Mouse (Mus musculus) midbrain, embryonic 14.5 days (tissue): ENCODE data around the gene Mapk11. TPM values are rescaled to one million over a fixed set of nuclear protein-coding genes. Genes with fewer than 3 reads are reported as not detected.

Source experiments
- ATAC-seq: fragments of 200-750 bp; cut with Nextera tagmentation; 2 replicates; pipeline ENCODE4 v1.8.0; 2017; ENCODE audit warnings: moderate number of reproducible peaks, moderate library complexity; ENCODE audit not compliant: low FRiP score, low TSS enrichment
- DNase-seq: peaks from one replicate; pipeline ENCODE4 v3.0.0-alpha.2; 2015
- H3K27ac ChIP-seq: fragments of 300-500 bp; sonication (generic); replicated peaks from 2 replicates; pipeline ENCODE4 v1.5.1; 2014; ENCODE audit warnings: mild to moderate bottlenecking, low read depth, low read length, moderate library complexity
- H3K27me3 ChIP-seq: fragments of 300-500 bp; sonication (generic); 2 replicates; pipeline ENCODE4 v1.6.1; 2014; ENCODE audit warnings: low read length, control low read depth, mixed read lengths; ENCODE audit not compliant: control insufficient read depth, insufficient read depth
- H3K36me3 ChIP-seq: fragments of 300-500 bp; sonication (generic); 2 replicates; pipeline ENCODE4 v1.6.1; 2014; ENCODE audit warnings: low read length, control low read depth; ENCODE audit not compliant: control insufficient read depth, insufficient read depth
- H3K4me1 ChIP-seq: fragments of 300-500 bp; sonication (generic); 2 replicates; pipeline ENCODE4 v1.6.1; 2014; ENCODE audit warnings: mild to moderate bottlenecking, antibody characterized with exemption, low read length, control low read depth; ENCODE audit not compliant: control insufficient read depth, insufficient read depth
- H3K4me2 ChIP-seq: fragments of 300-500 bp; sonication (generic); 2 replicates; pipeline ENCODE4 v1.6.1; 2014; ENCODE audit warnings: mild to moderate bottlenecking, low read length, moderate library complexity
- H3K4me3 ChIP-seq: fragments of 300-500 bp; sonication (generic); replicated peaks from 2 replicates; pipeline ENCODE4 v1.5.1; 2014; ENCODE audit warnings: low read depth, low read length
- H3K9ac ChIP-seq: fragments of 300-500 bp; sonication (generic); replicated peaks from 2 replicates; pipeline ENCODE4 v1.6.1; 2014; ENCODE audit warnings: mild to moderate bottlenecking, low read length, moderate library complexity
- H3K9me3 ChIP-seq: fragments of 300-500 bp; sonication (generic); 2 replicates; pipeline ENCODE4 v1.6.1; 2016; ENCODE audit warnings: low read length, control low read depth, mixed read lengths; ENCODE audit not compliant: control insufficient read depth
- WGBS: fragments of 180-500 bp; shearing (Covaris S2); extraction: QIAGEN DNeasy Blood & Tissue Kit; methylation state at CpG from one replicate; pipeline ENCODE4 v1.1.7; 2014; 5-methylcytosine and 5-hydroxymethylcytosine counted together
- polyA plus RNA-seq: library from polyadenylated mRNA; unstranded; fragments of >200 nt; fragmentation: Nextera tagmentation; extraction: Ambion mirVana; gene quantifications from 2 replicates; pipeline ENCODE4 v1.2.1, GENCODE M21; 2014

Gene Mapk11
- polyA plus RNA-seq, 1 experiment from 2014 or later, result 27.9 TPM

DNA sequence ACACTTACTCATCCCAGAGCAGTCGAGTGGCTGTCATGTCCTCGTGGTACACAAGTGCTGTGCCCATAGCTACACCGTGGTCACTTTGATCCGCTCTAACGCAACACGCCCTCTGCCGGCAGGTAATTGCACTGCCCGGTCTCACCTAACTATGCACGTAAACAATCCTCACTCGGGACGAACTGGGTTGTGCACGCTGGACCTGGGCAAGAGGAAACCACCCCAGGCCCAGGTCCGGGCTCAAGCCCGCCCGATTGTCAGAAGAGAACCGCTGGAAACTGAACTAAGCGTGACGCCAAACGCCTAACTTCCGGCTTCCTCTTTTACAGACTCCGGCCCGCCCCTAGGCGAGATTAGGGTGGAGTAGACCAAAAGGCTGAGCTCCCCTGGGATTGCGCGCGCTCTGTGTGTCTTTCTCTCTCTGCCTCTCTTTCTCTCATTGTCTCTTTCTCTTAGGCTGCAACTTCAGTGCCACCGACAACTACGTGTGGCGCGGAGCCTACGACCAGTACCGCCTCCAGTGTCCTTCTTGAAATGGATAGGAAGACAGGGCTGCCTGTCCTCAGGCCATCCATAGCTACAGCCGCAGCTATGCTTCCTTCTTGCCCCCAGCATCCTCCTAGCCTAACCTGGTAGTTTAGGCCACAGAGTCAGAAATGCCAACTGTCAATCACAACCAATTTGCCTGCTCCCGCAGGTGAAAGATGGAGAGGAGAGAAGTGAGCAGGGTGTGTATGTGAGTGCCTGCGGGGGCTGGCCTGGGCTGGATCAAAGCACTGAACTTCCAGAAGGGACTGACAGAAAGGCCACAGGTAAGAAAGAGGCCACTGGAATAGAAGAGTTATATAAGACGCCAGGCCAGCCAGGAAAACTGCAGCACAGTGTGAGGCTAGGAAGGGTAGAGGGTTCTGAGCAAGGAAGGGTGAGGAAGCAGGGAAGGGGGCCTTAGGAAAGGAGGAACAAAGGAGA is 20.8 kb downstream of the Mapk11 start, which contains the start of gene Hdac10:
Hdac10 (minus strand) TSS at position 319 of the 969 bp plus-strand sequence.
- Histone ChIP-seq H3K36me3 (peaks cover 3% of the 10 kb centered on the region; the same call in 1 of the 2 replicates), H3K9ac (peak within 1 kb of the TSS; percentile 58), H3K27ac (peak within 1 kb of the TSS; percentile 74), H3K4me3 (peak within 1 kb of the TSS; percentile 51), H3K9me3 (no peaks in the 10 kb centered on the region), H3K27me3 (no peaks in the 10 kb centered on the region), H3K4me1 (peaks cover 17% of the 10 kb centered on the region), H3K4me2 (peak within 1 kb of the TSS; percentile 64)
- ATAC-seq, result peak; percentile 85
- 3% methylated on average over 36 of the region's 36 CpGs for WGBS
- DNase-seq, result peak; percentile 93

DNA sequence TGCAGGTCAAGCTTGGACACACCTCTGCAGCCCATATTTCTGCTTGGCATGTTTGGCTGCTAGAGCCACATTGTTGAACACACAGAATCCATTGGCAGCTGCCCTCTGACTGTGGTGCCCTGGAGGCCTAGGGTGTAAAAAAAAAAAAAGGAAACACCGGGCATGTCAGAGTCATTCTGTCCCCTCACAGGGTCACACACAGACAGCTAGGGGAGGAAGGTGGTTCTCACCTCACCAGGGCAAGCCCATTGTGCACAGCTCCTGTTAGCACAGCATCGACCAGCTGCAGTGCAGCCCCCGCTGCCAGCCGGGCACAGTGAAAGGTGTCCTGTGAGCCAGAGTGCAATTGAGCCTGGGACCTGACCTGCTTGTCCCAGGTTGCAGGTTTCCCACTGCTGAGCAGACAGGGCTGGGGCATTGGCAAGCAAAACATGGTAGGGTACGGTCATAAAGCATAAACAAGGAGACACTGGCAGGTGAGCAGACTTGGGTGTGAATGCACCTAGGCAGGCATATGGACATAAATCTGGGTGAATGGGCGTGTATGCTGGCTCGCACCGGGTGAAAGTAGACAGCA is 22.0 kb downstream of the Mapk11 start:
- 87% methylated on average over 8 of the region's 8 CpGs for WGBS
- 0 out of 2 replicates have a peak overlapping the region, but pooled peaks have one; percentile 74 for H3K27ac ChIP-seq

DNA sequence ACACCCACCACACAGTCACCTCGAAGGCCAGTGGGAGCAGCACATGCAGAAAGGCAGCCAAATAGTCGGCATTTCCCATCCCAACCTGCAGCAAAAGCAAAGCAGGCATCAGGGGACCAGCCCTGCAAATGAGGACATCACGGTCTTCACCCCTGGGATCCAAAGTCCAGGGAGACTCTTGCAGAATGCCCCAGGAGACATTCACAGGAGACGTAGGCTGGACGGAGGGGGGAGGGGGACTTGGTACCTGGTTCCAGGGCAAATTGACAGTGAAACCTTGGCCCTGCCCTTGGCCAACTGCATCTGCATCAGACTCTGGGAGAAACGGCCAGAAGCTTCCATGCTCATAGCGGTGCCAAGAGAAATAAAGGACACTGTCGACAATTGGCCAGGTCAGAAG is 22.8 kb downstream of the Mapk11 start:
- H3K4me2 ChIP-seq, result no peak overlapping the region
- ATAC-seq (no peak), DNase-seq (no peak)
- peaks cover 29% of the 10 kb centered on the region for H3K4me1 ChIP-seq
- H3K9ac ChIP-seq, result no peak overlapping the region
- no peaks in the 10 kb centered on the region for H3K9me3 ChIP-seq
- no peak overlapping the region for H3K27ac ChIP-seq
- H3K36me3 ChIP-seq, result peaks cover 3% of the 10 kb centered on the region; the same call in 1 of the 2 replicates
- no peak overlapping the region for H3K4me3 ChIP-seq
- 90% methylated on average over 8 of the region's 8 CpGs for WGBS
- no peaks in the 10 kb centered on the region for H3K27me3 ChIP-seq

More for the DNA sequence above, 22.0 kb downstream of the Mapk11 start:
- peak overlapping the region; percentile 51 for H3K4me3 ChIP-seq
- ATAC-seq, result no peak
- peak overlapping the region; percentile 58 for H3K9ac ChIP-seq
- DNase-seq, result no peak
- peak overlapping the region; percentile 64 for H3K4me2 ChIP-seq
- no peaks in the 10 kb centered on the region for H3K9me3 ChIP-seq
- peaks cover 3% of the 10 kb centered on the region; the same call in 1 of the 2 replicates for H3K36me3 ChIP-seq
- H3K27me3 ChIP-seq, result no peaks in the 10 kb centered on the region
- H3K4me1 ChIP-seq, result peaks cover 21% of the 10 kb centered on the region

DNA sequence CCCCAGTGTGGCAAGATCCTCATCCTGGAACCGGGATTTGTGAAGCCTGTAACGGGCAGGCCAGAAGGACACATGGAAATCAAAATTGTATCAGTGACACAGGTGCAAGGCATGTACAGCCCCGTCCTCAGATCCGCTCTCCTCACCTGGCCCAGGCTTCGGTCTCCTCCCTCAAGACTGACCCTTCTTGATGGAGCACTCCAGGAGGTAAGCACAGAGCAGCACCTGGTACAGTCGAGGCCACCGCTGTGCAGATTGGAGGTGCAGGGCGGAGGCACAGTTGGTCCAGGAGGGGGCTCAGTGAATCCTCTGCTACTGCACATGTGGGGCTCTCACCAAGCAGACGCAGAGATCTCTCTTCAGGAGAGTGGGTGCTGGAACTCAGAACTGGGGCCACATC is 24.1 kb downstream of the Mapk11 start:
- Histone ChIP-seq H3K9ac (no peak overlapping the region), H3K4me1 (peaks cover 40% of the 10 kb centered on the region), H3K36me3 (peaks cover 8% of the 10 kb centered on the region; the same call in 1 of the 2 replicates), H3K27ac (no peak overlapping the region), H3K4me3 (no peak overlapping the region), H3K4me2 (no peak overlapping the region), H3K27me3 (no peaks in the 10 kb centered on the region), H3K9me3 (no peaks in the 10 kb centered on the region)
- 94% methylated on average over 9 of the region's 9 CpGs for WGBS
- ATAC-seq (no peak), DNase-seq (no peak)

DNA sequence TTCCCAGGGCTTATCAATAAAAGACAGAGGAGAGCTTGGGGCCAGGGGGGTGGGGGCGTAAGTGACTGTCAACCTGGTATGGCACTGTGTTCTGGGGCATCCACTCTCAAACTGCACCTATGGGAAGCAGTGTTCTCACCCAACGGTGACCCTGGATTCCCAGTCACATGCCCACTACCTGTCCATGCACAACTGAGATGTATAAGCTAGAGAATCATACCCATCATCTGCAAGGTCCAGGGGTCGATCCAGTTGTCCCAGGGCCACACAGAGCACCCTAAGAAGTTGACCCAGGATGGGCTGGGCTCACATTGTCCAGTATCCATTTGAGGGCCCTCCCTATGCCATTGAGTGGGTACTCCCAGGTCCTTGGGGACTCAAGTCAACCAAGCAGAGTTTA is 25.1 kb downstream of the Mapk11 start:
- no peak for DNase-seq

DNA sequence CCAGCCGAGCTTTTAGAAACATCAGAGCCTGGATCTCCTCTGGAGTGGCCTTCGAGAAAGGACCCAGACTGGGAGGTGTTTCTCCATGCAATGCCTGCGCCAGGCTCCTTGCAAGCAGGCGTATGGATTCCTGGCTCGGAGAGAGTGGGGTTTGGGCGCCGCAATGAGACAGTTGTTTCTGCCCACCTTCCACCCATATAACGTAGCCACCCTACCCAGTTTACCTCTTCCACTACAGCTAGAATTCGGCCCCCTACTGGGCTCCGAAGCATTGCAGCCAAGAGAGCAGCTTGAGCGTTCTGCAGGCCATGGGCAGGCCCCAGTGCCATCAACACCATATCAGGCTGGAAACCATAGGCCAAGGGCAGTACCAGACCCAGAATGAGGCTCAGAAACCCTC is 25.8 kb downstream of the Mapk11 start:
- peaks cover 16% of the 10 kb centered on the region; the same call in 1 of the 2 replicates for H3K36me3 ChIP-seq
- peak overlapping the region; percentile 78 for H3K9ac ChIP-seq
- peak overlapping the region; percentile 89 for H3K4me3 ChIP-seq
- ATAC-seq, result peak; percentile 5; the same call in 1 of the 2 replicates
- H3K27me3 ChIP-seq, result no peaks in the 10 kb centered on the region
- 39% methylated on average over 11 of the region's 11 CpGs for WGBS
- no peaks in the 10 kb centered on the region for H3K9me3 ChIP-seq
- peak; percentile 69 for DNase-seq
- H3K4me2 ChIP-seq, result peak overlapping the region; percentile 98
- H3K27ac ChIP-seq, result peak overlapping the region; percentile 86
- H3K4me1 ChIP-seq, result peaks cover 42% of the 10 kb centered on the region

More for the DNA sequence above, 25.1 kb downstream of the Mapk11 start:
- H3K9me3 ChIP-seq, result no peaks in the 10 kb centered on the region
- no peak overlapping the region for H3K9ac ChIP-seq
- ATAC-seq, result no peak
- H3K27ac ChIP-seq, result no peak overlapping the region
- 92% methylated on average over 3 of the region's 3 CpGs for WGBS
- H3K4me2 ChIP-seq, result no peak overlapping the region; the same call in 1 of the 2 replicates
- peaks cover 16% of the 10 kb centered on the region; the same call in 1 of the 2 replicates for H3K36me3 ChIP-seq
- H3K27me3 ChIP-seq, result no peaks in the 10 kb centered on the region
- no peak overlapping the region for H3K4me3 ChIP-seq
- peaks cover 46% of the 10 kb centered on the region for H3K4me1 ChIP-seq

DNA sequence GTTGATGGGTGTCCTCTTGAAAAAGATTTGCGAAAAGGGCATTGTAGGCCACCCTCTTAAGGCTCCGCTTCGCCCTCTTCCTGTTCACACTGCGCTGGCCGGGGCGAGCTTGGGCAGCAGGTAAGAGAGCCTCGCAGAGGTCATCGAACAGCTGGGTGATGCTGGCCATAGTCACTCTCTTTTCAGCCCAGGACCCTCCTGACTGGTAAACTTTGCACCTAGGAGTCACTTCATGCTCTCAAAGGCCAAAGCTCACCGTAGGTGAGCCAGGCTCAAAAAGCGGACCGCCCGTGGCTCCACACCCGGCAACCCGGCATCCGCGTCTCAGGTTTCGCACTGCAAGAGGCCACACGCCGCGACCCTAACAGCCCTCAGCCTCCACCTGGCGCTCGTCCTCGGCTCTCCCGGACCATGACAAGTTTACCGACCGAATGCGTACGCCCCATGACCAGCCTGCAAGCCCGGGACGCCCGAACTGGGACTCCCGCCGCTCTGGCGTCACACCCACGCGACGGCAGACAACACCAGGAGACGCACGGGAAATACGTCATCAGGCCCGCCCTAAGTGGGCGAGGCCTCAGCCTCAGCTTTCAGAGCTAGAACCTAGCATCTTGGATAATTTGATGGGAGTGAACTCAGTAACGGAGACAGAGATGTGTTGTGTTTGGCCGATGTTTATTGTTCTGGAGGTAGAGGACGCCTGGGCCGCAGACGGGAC is 26.6 kb downstream of the Mapk11 start, which contains the start of gene Tubgcp6:
Tubgcp6 (minus strand) TSS at position 464 of the 718 bp plus-strand sequence.
- Histone ChIP-seq H3K9me3 (no peaks in the 10 kb centered on the region), H3K27ac (peak within 1 kb of the TSS; percentile 86), H3K4me3 (peak within 1 kb of the TSS; percentile 89), H3K36me3 (peaks cover 19% of the 10 kb centered on the region; the same call in 1 of the 2 replicates), H3K27me3 (no peaks in the 10 kb centered on the region), H3K4me1 (peaks cover 38% of the 10 kb centered on the region), H3K9ac (peak within 1 kb of the TSS; percentile 78), H3K4me2 (peak within 1 kb of the TSS; percentile 98)
- ATAC-seq, result peak; percentile 84
- peak; percentile 99 for DNase-seq
- under 1% methylated on average over 47 of the region's 47 CpGs for WGBS

DNA sequence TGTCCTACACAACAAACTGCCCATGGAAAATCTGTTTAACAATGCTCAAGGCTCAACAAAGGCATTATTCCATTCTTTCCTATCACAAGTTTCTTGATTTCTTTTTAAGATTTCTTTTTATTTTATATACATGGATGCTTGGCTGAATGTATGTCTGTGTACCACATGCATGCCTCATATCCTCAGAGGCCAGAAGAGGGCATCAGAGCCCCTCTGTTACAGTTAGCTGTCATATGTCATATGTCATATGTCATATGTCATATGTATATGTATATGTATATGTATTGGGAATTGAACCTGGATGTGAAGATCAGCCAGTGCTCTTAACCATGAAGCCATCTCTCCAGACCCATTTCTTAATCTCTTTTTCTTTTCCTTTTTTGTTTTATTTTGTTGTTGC is 31.4 kb downstream of the Mapk11 start:
- H3K27me3 ChIP-seq, result no peaks in the 10 kb centered on the region
- H3K9me3 ChIP-seq, result no peaks in the 10 kb centered on the region
- no peak overlapping the region for H3K27ac ChIP-seq
- peaks cover 46% of the 10 kb centered on the region for H3K36me3 ChIP-seq
- peak; percentile 41 for DNase-seq
- no peak overlapping the region for H3K9ac ChIP-seq
- H3K4me1 ChIP-seq, result peaks cover 25% of the 10 kb centered on the region
- no peak for ATAC-seq
- H3K4me2 ChIP-seq, result no peak overlapping the region
- H3K4me3 ChIP-seq, result no peak overlapping the region
